Mouse (Mus musculus): ENCODE data around the gene Tle6.

Gene Tle6

DNA sequence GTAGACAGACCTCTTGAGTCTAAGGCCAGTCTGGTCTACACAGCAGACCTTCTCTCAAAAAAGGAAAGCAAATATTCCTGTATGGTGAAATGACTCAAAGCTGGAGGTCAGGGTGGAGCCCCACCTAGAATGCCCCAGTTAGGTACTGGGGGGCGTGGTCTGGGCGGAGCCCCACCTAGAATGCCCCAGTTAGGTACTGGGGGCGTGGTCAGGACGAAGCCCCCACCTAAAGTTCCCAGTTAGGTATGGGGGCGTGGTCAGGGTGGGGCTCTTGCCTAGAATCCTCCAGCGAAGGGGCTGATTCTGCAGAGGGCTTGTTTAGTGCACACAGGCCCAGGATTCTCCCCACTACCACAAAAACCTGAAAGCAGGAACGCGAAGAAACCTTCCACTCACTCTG lies 22.6 kb upstream of the Tle6 start:
- DNase-seq (ENCODE audit: low spot score): no peak

GRCm38 (mm10) chr10:81620786-81621185 lies 19.9 kb upstream of the Tle6 start:
- no peak for DNase-seq (ENCODE audit: low spot score)

GRCm38 (mm10) chr10:81619976-81620375 lies 19.1 kb upstream of the Tle6 start:
- no peak for DNase-seq (ENCODE audit: low spot score)

GRCm38 (mm10) chr10:81615486-81615885 lies 14.6 kb upstream of the Tle6 start:
- DNase-seq (ENCODE audit: low spot score): no peak

DNA sequence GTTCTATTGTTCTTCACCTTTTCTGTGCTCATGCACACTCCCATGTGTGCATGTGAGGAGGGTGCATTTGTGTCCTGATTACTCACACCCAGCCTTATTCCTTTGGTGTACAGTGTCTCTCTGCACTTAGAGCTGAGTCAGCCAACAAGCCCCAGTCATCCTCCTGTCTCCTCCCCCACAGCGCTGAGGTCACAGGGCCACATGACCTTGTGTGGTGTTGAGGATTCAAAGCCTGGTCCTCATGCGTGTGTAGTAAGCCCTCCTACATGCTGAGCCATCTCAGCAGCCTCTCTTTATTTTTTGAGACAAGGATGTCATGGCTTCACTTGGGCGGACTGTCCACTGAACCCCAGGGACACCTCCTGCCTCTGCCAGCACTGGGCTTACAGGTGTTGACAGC lies 11.9 kb upstream of the Tle6 start:
- DNase-seq (ENCODE audit: low spot score): no peak

GRCm38 (mm10) chr10:81608308-81608707 lies 7.4 kb upstream of the Tle6 start:
- no peak for DNase-seq (ENCODE audit: low spot score)

DNA sequence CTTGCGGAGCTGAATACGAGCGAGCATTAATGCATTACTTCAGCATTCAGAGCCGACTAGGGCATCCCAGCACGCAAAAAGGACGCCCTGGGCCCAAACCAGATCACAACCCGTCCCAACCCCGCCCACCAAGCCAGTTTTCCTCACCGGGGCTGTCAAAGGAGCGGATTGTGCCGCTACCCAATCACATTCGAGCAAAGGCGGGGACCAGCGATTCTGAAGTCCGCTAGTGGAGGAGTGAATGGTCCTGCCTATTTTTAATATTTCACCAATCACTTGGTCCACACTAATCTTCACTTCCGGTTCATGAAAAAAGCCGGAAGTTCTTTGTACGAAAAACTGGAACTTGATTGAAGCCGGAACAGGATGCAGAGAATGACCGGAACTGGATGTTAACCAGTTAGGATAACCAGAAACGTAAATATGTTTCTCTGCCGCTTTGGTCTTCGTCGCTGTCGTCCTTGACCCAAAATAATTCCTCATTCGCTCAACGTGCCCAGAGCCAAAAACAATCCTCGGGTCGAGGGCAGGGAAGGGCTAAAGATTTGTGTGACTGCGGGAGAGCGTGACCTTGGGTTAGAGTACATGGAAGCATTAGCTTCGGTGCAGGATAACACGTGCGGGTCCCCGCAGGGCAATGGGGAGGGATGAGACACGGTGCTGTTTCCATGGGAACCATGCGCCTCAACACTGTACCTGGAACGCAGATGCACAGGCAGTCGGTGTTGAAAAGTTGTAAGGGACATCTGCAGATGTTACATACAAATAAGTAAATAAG lies 5.3 kb upstream of the Tle6 start, which contains the start of gene BC025920:
Gene BC025920 (plus strand): TSS at position 297 of the 778 bp plus-strand sequence.
- DNase-seq (ENCODE audit: low spot score): peak; percentile 84

GRCm38 (mm10) chr10:81605666-81605973 lies 4.7 kb upstream of the Tle6 start:
- no peak for DNase-seq (ENCODE audit: low spot score)

- peak; percentile 73 for DNase-seq (ENCODE audit: low spot score)
Observed at GRCm38 (mm10) chr10:81604968-81605665, 4.2 kb upstream of the Tle6 start.

- no peak for DNase-seq (ENCODE audit: low spot score)
Observed at GRCm38 (mm10) chr10:81604019-81604967, 3.4 kb upstream of the Tle6 start.

DNA sequence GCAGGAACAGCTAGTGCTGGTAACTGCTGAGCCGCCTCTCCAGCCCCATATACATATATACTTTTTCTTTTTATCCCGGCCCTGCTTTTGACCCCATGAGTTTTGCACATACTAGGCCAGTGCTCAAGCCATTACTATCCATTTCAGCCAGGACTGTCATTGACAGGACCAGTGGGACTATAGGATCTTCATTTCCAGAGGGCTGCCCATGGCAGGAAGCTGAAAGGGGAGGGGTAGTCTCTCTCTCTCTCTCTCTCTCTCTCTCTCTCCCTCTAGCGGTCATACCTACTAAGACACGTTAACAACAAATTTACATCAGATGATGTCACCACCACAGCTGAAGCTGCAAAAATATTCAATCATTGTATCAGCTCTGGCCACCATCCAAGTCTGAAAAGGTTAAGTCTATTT lies 1.9 kb upstream of the Tle6 start:
- no peak for DNase-seq (ENCODE audit: low spot score)

DNA sequence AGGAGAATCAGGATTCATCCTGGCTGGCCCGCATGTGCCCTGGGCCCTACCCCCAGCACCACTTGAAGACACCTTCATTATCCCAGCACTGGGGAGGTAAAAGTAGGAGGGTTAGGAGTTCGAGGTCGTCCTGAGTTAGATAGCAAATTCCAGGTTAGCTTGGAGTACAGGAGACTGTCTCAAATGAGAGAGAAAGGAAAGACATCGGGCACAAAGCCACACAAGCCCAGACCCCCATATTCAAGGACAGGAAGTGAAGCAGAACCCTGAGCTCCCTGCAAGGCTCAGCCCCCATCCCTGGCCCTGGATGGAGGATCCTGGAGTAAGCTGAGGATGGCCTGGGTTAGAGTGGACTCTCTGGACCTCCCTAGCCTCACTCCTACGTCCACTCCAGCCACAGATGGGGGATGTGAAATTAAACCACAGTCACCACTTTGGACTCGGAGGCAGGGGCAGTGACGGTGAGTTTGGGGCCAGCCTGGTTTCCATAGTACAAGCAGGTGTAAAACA lies 578 bp upstream of the Tle6 start:
- no peak for DNase-seq (ENCODE audit: low spot score)

DNA sequence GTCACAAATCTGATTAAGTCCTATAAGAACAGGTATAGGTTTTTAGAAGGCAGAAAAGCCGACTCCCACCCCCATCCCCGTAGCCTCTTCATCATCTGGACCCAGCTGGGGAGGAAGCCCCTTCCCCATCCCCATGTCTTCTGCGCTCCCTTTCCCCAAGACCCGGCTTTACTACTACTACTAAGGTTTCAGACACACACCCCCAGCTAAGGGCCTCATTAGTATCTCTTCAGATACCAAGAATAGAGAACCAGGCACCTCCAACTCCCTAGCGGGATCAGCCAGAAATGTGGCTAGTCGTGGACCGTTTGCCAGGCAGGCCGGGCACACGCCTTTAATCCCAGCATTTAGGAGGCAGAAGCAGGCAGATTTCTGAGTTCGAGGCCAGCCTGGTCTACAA lies 777 bp downstream of the Tle6 start:
- DNase-seq (ENCODE audit: low spot score): no peak

DNA sequence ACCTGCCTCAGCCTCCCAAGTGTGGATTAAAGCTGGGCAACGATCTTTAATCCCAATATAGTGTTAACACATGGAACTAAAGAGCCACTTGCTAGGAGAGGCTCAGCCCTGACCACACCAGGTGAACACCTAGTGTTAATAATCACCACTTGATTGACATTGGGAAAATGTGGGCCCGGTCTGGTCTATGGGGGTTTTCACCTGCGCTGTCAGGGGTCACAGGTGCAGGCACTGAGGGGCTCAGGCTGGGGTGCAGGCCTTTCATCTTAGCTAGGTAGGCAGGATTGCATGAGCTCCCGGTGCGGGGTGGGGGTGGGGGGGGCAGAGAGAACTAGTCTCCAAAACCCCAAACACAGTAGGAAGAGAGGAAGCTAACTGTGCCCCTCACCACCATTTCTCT lies 1.2 kb downstream of the Tle6 start:
- DNase-seq (ENCODE audit: low spot score): no peak

- DNase-seq (ENCODE audit: low spot score): no peak
Observed at GRCm38 (mm10) chr10:81598871-81599270, 2.0 kb downstream of the Tle6 start.

- no peak for DNase-seq (ENCODE audit: low spot score)
Observed at GRCm38 (mm10) chr10:81598342-81598741, 2.5 kb downstream of the Tle6 start.

GRCm38 (mm10) chr10:81597137-81597950 lies 3.5 kb downstream of the Tle6 start:
- no peak for DNase-seq (ENCODE audit: low spot score)

DNA sequence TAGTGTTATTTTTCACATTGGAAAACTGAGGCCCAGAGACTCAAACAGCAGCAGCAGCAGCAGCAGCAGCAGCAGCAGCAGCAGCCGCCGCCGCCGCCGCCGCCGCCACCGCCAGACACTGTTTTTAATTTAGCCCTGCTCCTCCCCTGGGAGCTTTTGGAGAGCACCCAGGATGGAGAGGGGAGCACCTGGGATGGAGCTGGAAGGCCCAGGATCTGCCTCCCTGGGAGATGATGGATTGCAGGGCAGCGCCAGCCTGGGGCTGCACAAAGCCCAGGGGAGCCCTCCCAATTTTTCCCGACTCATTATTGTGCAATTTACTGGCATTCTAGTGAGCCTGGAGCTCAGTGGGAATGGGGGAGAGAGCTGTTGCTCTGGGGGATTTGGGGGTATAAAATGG lies 4.3 kb downstream of the Tle6 start:
- no peak for DNase-seq (ENCODE audit: low spot score)

DNA sequence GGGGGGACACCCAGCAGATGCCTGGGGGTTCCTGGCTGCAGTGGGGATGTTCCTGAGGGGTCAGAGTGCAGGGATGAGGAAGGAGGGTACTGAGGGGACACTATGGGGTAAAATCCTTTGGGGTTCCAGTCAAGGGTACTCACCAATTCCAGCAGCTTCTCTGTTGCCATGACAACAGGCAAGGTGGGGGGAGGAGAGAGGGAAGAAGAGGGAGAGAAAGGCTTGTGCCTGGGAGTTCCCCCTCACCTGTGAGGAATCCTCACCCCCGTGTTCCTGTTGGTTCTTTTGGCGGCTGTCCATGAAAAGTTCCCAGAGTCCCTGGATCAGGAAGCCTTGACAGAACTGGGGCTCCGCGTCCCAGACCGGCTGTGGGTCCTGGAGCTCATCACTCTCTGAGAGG lies 5.3 kb downstream of the Tle6 start:
- no peak for DNase-seq (ENCODE audit: low spot score)

DNA sequence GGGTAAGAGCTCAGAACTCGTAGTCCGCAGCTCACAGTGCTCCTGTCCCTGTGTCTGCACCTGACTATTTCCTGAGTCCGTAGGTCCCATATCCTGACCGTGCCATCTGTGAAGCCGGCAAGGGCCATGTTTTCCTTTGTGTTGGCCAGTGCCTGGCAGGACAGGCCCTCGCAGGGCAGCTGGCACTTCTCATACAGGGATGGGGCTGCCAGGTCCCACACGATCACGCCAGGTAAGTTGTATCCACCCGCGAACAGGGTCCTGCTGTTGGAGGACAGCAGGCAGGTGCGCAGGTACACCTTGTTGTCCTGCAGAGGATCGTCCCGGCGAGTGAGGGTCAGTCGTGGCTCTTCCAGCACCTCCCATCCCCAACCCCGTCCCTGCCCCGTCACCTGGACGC lies 6.9 kb downstream of the Tle6 start:
- no peak for DNase-seq (ENCODE audit: low spot score)

- no peak for DNase-seq (ENCODE audit: low spot score)
Observed at GRCm38 (mm10) chr10:81593223-81593622, 7.7 kb downstream of the Tle6 start.

DNA sequence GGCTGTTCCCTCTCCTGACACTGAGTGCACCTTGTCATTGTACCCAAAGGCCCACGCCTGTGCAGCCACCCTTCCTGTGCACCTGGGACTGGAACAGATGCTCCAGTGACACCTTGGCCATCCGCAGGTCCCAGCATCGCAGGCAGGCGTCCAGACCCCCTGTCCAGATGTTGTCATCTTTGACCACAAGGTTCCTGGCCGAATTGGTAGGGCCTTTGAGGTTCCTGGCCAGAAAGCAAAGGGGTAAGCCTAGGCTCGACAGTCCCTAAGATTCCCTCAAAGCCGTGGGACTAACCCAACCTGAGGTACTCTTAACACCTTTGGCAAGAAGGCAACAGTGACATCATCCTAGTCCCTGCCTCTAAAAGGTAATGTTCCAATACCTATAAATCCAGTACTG lies 8.2 kb downstream of the Tle6 start:
- no peak for DNase-seq (ENCODE audit: low spot score)

All from spleen, adult 12 weeks (tissue).